Comparison of ENCODE assay signal across 24 mouse cellular contexts in genomic region chr16:50700811-50701517, GRCm38 (mm10).
DNase-seq lines count a peak whose midpoint lies in the region; ATAC-seq lines count a peak whose summit lies in the region.
"Had no signal": no experiment of that assay in that cellular context is flagged by ENCODE, and none has a peak within 500 bp of the region (broad histone marks: within the 10 kb centered on the region; RNA-seq: fewer than 3 reads in every experiment).

No protein-coding gene starts in this region.

- no peak overlapping the region for H3K9ac ChIP-seq in forebrain, embryonic 14.5 days (ENCODE audit: low read length)
- no peak overlapping the region for H3K9ac ChIP-seq in kidney, embryonic 14.5 days (ENCODE audit: low read depth, low read length)
- H3K9ac ChIP-seq in midbrain, embryonic 14.5 days (replicated peaks; ENCODE audit: low read length), result no peak overlapping the region
- H3K9ac ChIP-seq: heart, embryonic 12.5 days; hindbrain, embryonic 15.5 days; liver, embryonic 14.5 days; lung, embryonic 14.5 days; stomach, embryonic 15.5 days had no signal

- no peak overlapping the region for H3K27ac ChIP-seq in forebrain, embryonic 14.5 days (ENCODE audit: low read depth, low read length)
- H3K27ac ChIP-seq in forebrain, embryonic 10.5 days, result no peak overlapping the region
- no peak overlapping the region for H3K27ac ChIP-seq in kidney, embryonic 14.5 days (ENCODE audit: low read depth, low read length)
- H3K27ac ChIP-seq in midbrain, embryonic 14.5 days (replicated peaks; ENCODE audit: low read depth, low read length), result no peak overlapping the region
- no peak overlapping the region for H3K27ac ChIP-seq in midbrain, embryonic 10.5 days (replicated peaks)
- H3K27ac ChIP-seq: gastrocnemius, adult 2 months; heart, adult 2 months; hindbrain, embryonic 15.5 days; liver, embryonic 14.5 days; stomach, embryonic 15.5 days had no signal

- peak; percentile 30 for DNase-seq in forebrain, embryonic 14.5 days (ENCODE audit: low spot score)
- no peak for DNase-seq in forebrain, embryonic 10.5 days (ENCODE audit: extremely low spot score, low spot score)
- no peak for DNase-seq in kidney, adult 18-20 months
- peak; percentile 5 for DNase-seq in midbrain, embryonic 14.5 days
- no peak for DNase-seq in midbrain, embryonic 10.5 days (ENCODE audit: low spot score)
- DNase-seq in urinary bladder, postnatal 10 days (ENCODE audit: low spot score), result no peak
- DNase-seq: adrenal gland, postnatal 36 days; B cell, adult 2 months; cerebellum, adult 9-11 months; gastrocnemius, adult 2 months; gastrocnemius, postnatal 36 days; heart, adult 2 months; kidney, adult 2 months; layer of hippocampus, postnatal 36 days; liver; lung, embryonic 14.5 days; lung, postnatal 14 days; right cerebral cortex, postnatal 25 days had no signal

- 68% methylated on average over 8 of the region's 8 CpGs for WGBS in forebrain, embryonic 14.5 days
- 88% methylated on average over 8 of the region's 8 CpGs for WGBS in forebrain, embryonic 10.5 days
- WGBS in kidney, embryonic 14.5 days, result 46% methylated on average over 8 of the region's 8 CpGs
- WGBS in midbrain, embryonic 14.5 days, result 86% methylated on average over 8 of the region's 8 CpGs
- WGBS in midbrain, embryonic 10.5 days, result 88% methylated on average over 8 of the region's 8 CpGs

- no peaks in the 10 kb centered on the region for H3K9me3 ChIP-seq in forebrain, embryonic 14.5 days (replicated peaks; ENCODE audit: control insufficient read depth, low read length)
- H3K9me3 ChIP-seq in forebrain, embryonic 10.5 days, result no peaks in the 10 kb centered on the region
- H3K9me3 ChIP-seq in kidney, embryonic 14.5 days (ENCODE audit: control insufficient read depth, low read length), result no peaks in the 10 kb centered on the region
- no peaks in the 10 kb centered on the region for H3K9me3 ChIP-seq in midbrain, embryonic 14.5 days (ENCODE audit: control insufficient read depth, low read length)
- no peaks in the 10 kb centered on the region for H3K9me3 ChIP-seq in midbrain, embryonic 10.5 days (replicated peaks)
- H3K9me3 ChIP-seq: heart, embryonic 12.5 days; hindbrain, embryonic 15.5 days; stomach, embryonic 15.5 days had no signal

- no peak overlapping the region for H3K4me2 ChIP-seq in forebrain, embryonic 14.5 days (ENCODE audit: low read length)
- no peak overlapping the region for H3K4me2 ChIP-seq in kidney, embryonic 14.5 days (replicated peaks; ENCODE audit: low read depth, low read length)
- no peak overlapping the region for H3K4me2 ChIP-seq in midbrain, embryonic 14.5 days (ENCODE audit: low read length)
- H3K4me2 ChIP-seq: heart, embryonic 12.5 days; hindbrain, embryonic 15.5 days; lung, embryonic 14.5 days; stomach, embryonic 15.5 days had no signal

- peaks cover 3% of the 10 kb centered on the region; the same call in 1 of the 2 replicates for H3K4me1 ChIP-seq in forebrain, embryonic 14.5 days (ENCODE audit: control insufficient read depth, insufficient read depth, low read length)
- H3K4me1 ChIP-seq in forebrain, embryonic 10.5 days, result no peaks in the 10 kb centered on the region
- H3K4me1 ChIP-seq in kidney, embryonic 14.5 days (ENCODE audit: control insufficient read depth, insufficient read depth, low read length), result no peaks in the 10 kb centered on the region
- H3K4me1 ChIP-seq in midbrain, embryonic 14.5 days (ENCODE audit: control insufficient read depth, insufficient read depth, low read length), result no peaks in the 10 kb centered on the region
- no peaks in the 10 kb centered on the region for H3K4me1 ChIP-seq in midbrain, embryonic 10.5 days
- H3K4me1 ChIP-seq: heart, embryonic 12.5 days; hindbrain, embryonic 15.5 days; stomach, embryonic 15.5 days had no signal

- H3K36me3 ChIP-seq in forebrain, embryonic 14.5 days (ENCODE audit: control insufficient read depth, insufficient read depth, low read length), result no peaks in the 10 kb centered on the region
- no peaks in the 10 kb centered on the region for H3K36me3 ChIP-seq in forebrain, embryonic 10.5 days (replicated peaks)
- H3K36me3 ChIP-seq in kidney, embryonic 14.5 days (ENCODE audit: control insufficient read depth, insufficient read depth, low read length), result no peaks in the 10 kb centered on the region
- no peaks in the 10 kb centered on the region for H3K36me3 ChIP-seq in midbrain, embryonic 14.5 days (ENCODE audit: control insufficient read depth, insufficient read depth, low read length)
- no peaks in the 10 kb centered on the region for H3K36me3 ChIP-seq in midbrain, embryonic 10.5 days
- H3K36me3 ChIP-seq: heart, embryonic 12.5 days; hindbrain, embryonic 15.5 days; stomach, embryonic 15.5 days had no signal

- H3K27me3 ChIP-seq in forebrain, embryonic 14.5 days (replicated peaks; ENCODE audit: control insufficient read depth, insufficient read depth, low read length), result no peaks in the 10 kb centered on the region
- no peaks in the 10 kb centered on the region for H3K27me3 ChIP-seq in forebrain, embryonic 10.5 days (ENCODE audit: poor library complexity, severe bottlenecking)
- no peaks in the 10 kb centered on the region for H3K27me3 ChIP-seq in kidney, embryonic 14.5 days (ENCODE audit: control insufficient read depth, insufficient read depth, low read length)
- no peaks in the 10 kb centered on the region for H3K27me3 ChIP-seq in midbrain, embryonic 14.5 days (ENCODE audit: control insufficient read depth, insufficient read depth, low read length)
- no peaks in the 10 kb centered on the region for H3K27me3 ChIP-seq in midbrain, embryonic 10.5 days (ENCODE audit: low read depth, poor library complexity, severe bottlenecking)
- H3K27me3 ChIP-seq: heart, embryonic 12.5 days; hindbrain, embryonic 15.5 days; stomach, embryonic 15.5 days had no signal

- peak; percentile 37; the same call in 1 of the 2 replicates for ATAC-seq in forebrain, embryonic 14.5 days
- peak; percentile 71 for ATAC-seq in kidney, embryonic 14.5 days (ENCODE audit: low FRiP score, low TSS enrichment)
- ATAC-seq in midbrain, embryonic 14.5 days (ENCODE audit: low FRiP score, low TSS enrichment), result no peak
- ATAC-seq: midbrain, embryonic 16.5 days had no signal

- H3K4me3 ChIP-seq in forebrain, embryonic 14.5 days (ENCODE audit: low read depth, low read length), result no peak overlapping the region
- H3K4me3 ChIP-seq in forebrain, embryonic 10.5 days, result no peak overlapping the region
- no peak overlapping the region for H3K4me3 ChIP-seq in kidney, embryonic 14.5 days (ENCODE audit: low read length)
- H3K4me3 ChIP-seq in midbrain, embryonic 14.5 days (replicated peaks; ENCODE audit: low read depth, low read length), result no peak overlapping the region
- H3K4me3 ChIP-seq in midbrain, embryonic 10.5 days, result no peak overlapping the region
- H3K4me3 ChIP-seq: gastrocnemius, adult 2 months; heart, adult 2 months; heart, embryonic 12.5 days; hindbrain, embryonic 15.5 days; stomach, embryonic 15.5 days had no signal

Comparison
In these comparisons a context has a peak if more than half of its experiments do, and no peak if none do; other contexts are left out.
1. DNase-seq: peak in forebrain, embryonic 14.5 days (single experiment) and midbrain, embryonic 14.5 days (single experiment); none in forebrain, embryonic 10.5 days (single experiment), kidney, adult 18-20 months (single experiment), midbrain, embryonic 10.5 days (single experiment) and urinary bladder, postnatal 10 days (single experiment).